Mouse (Mus musculus) left cerebral cortex, postnatal 14 days (tissue): ENCODE results near the gene Magea8. TPM values are rescaled to one million over a fixed set of nuclear protein-coding genes. Genes with fewer than 3 reads are reported as not detected.
"Not testable (repeated sequence)": the region's sequence is repeated elsewhere in the genome, so short reads cannot be mapped to it uniquely, and the experiment has no call there.

Experiments
- DNase-seq, 2 experiments: peaks; one replicate each; pipeline ENCODE4 v3.0.0; 2021 to 2022; ENCODE audit warnings: low spot score in 2 of 2, mixed read lengths in 1 of 2
- intact Hi-C: fragments of 180-260 bp; cut with DNase I; formaldehyde crosslinking; loops from one replicate; pipeline ENCODE4 v1.15.1; 2025
- long read RNA-seq, 2 experiments: library from polyadenylated mRNA; stranded (forward); transcript quantifications; one replicate each; pipeline ENCODE4 v2.0.0; 2021
- total RNA-seq, 2 experiments: library from RNA; stranded (reverse); gene quantifications; 2 replicates each; pipeline ENCODE4 v1.2.3; 2021

Magea8 gene
- total RNA-seq, result not detected
- long read RNA-seq, experiment 1, result 0 reads
- long read RNA-seq, experiment 2, result 0 reads

DNA sequence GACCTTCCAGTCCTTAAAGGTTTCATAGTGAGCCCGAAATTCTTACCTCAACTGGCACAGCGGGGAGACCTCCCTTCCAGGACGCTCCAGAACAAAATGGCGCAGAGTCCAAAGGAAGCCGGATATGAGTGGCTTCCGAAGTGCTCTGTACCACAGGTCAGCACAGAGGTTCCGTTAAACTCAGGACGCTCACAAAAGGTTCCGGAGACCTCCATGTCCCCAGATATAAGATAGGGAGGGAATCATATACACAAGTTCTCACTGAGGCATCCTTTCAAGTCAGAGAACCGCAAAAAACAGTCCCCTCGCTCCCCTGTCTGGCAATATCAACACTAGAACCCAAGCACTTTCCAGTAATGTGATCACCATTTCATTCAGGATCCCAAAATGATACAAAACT is at the start of gene Magea8:
TSS of gene Magea8 (minus strand) at position 101 of the 400 bp plus-strand sequence.
- intact Hi-C loops, DNase-seq: not testable (repeated sequence)

DNA sequence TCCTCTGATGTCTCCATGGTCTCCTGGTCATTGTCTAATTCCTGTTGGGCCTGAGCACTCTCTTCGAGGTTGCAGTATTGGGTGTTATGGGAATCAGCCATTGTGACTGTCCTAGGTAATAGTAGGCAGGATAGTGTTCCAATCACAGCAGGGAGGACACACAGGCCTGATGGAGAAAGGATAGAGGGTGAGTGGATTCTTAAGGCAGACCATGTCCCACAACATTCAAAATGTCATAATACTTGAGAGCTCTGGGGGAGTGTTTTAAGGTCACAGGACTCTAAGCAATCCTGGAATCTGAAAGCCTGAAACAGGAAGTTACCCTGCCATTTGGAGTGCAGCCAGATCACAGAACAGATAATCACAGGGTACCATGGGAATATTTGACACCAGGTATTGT is 46.2 kb downstream of the Magea8 start, which contains the start of gene Magea3:
TSS of gene Magea3 (minus strand) at position 101 of the 400 bp plus-strand sequence.
- DNase-seq, intact Hi-C loops: not testable (repeated sequence)

DNA sequence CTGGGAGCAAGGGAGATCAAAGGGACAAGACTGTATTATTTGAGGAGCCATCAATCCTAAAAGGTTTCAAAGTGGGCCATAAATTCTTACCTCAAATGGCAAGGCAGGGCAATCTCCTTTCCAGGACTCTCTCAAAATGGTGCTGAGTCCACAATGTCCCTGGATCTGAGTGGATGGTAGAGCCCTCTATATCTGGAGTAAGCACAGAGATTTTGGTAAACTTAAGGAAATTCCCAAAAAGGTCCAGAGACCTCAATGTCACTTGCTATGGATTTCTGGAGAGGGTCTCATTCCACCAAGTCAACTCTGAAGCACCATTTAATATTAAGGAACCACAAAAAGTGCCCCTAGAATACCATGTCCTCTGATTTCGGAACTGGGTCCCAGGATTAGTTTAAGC is 59.8 kb downstream of the Magea8 start, which contains the start of gene Magea6:
TSS of gene Magea6 (minus strand) at position 101 of the 400 bp plus-strand sequence.
- intact Hi-C loops, DNase-seq: not testable (repeated sequence)

Other genes with a start within 250 kb of the Magea8 start
- not detected for gene Cldn34b1, start 105.6 kb downstream of the Magea8 start, total RNA-seq
- not detected for gene Magea6, start 59.9 kb downstream of the Magea8 start, total RNA-seq
- gene Magea3, start 46.3 kb downstream of the Magea8 start, total RNA-seq, result not detected
- gene Magea5, start 67.3 kb upstream of the Magea8 start, total RNA-seq, result not detected
- gene Magea1, start 93.9 kb upstream of the Magea8 start, total RNA-seq, result not detected
- not detected for gene Magea2, start 97.8 kb upstream of the Magea8 start, total RNA-seq
- not detected for gene Cldn34b2, start 132.6 kb upstream of the Magea8 start, total RNA-seq
- 10 to 100 TPM; 67.5 to 76.5 TPM for gene Sat1, start 220.6 kb upstream of the Magea8 start, total RNA-seq